Mouse (Mus musculus): ENCODE data around the gene Tfap2c.

The Tfap2c gene

GRCm38 (mm10) chr2:172547116-172547515 lies 2.3 kb upstream of the Tfap2c start:
- CTCF ChIA-PET: interaction anchor here (0.5 to 2.9 kb wide), 22 partner anchors 16 to 735 kb away, joined by 3 to 16 read pairs (median 4); no protein-coding TSS in a partner anchor
- POLR2A ChIA-PET: interaction anchor here (0.6 to 10.3 kb wide), 24 partner anchors 9 to 177 kb away, joined by 3 to 78 read pairs (median 4); partner anchors contain the start of genes Aurka (in 1 of the 4) and Cstf1 (in 1 of the 4)

DNA sequence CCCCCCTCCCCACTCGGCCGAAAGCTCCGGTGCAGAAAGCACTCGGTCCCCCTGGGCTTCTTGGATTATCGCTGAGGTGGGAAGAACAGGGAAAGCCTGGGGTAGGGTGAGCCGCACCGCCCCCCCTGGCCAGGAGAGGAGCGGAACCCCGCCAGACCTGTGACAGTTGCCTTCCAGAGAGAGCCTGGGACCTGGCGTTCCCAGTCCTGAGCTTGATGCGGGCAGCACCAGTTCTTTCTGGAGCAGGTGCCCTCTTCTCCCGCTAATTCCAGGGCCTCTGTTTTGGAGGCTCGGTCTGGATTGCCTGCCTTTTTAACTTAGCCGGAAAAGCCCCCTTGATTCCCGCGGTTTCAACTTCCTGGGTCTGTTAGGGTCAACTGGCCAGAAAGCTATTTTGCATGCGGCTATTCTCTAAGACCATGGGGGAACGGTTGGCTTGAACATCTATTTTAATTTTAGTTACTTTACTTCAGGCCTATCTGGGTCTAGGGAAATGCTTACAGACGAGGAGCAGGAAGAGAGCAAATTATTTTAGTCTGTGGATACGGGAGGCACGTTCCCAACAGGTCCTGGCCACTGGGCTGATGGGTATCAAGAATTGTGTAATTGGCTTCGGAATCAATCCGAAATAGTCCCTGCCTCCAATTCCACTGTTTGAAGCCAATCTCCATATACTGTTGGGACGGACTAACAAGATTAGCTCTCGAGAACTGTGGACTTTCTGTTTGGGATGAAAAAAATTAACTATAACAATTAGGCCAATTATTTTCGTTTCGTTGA lies 1.4 kb upstream of the Tfap2c start:
- ChIA-PET CTCF (interaction anchor here (0.5 to 2.9 kb wide), 25 partner anchors 17 to 225 kb away, joined by 3 to 16 read pairs (median 4); no protein-coding TSS in a partner anchor), POLR2A (interaction anchor here (0.6 to 10.3 kb wide), 35 partner anchors 8 to 276 kb away, joined by 3 to 78 read pairs (median 4); partner anchors contain the start of genes Aurka (in 1 of the 4) and Cstf1 (in 1 of the 4))

DNA sequence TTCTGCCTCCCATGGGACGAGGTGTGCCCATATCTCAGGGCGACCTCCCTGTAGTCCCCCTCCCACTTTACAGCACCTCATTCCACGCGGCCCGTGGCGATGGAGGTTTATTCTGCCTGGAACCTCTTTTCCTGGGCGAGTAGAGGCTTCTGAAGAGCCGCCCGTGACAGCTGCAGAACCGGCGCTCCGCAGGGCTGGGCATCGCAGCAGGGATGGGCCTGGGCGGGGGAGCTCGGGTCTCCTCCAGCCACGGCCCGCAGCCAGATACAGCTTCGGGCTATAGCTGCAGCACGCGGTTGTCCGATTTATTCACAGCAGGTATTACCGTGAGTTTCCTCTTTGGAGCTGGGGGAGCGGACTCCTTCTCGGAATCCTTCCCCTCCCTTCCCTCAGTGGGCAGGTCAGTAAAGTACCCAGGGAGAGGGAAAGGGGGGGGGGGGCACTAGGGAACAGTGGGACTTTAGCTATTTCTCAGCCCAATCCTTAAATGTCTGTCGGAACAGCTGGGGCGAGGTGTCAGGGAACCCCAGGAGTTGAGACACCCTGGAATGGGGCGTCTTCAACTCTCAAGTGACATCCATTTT lies 629 bp upstream of the Tfap2c start:
- POLR2A ChIA-PET: interaction anchor here (0.6 to 10.3 kb wide), 31 partner anchors 16 to 216 kb away, joined by 3 to 78 read pairs (median 4); no protein-coding TSS in a partner anchor
- CTCF ChIA-PET: interaction anchor here (0.5 to 2.9 kb wide), 18 partner anchors 19 to 224 kb away, joined by 3 to 27 read pairs (median 4); no protein-coding TSS in a partner anchor

DNA sequence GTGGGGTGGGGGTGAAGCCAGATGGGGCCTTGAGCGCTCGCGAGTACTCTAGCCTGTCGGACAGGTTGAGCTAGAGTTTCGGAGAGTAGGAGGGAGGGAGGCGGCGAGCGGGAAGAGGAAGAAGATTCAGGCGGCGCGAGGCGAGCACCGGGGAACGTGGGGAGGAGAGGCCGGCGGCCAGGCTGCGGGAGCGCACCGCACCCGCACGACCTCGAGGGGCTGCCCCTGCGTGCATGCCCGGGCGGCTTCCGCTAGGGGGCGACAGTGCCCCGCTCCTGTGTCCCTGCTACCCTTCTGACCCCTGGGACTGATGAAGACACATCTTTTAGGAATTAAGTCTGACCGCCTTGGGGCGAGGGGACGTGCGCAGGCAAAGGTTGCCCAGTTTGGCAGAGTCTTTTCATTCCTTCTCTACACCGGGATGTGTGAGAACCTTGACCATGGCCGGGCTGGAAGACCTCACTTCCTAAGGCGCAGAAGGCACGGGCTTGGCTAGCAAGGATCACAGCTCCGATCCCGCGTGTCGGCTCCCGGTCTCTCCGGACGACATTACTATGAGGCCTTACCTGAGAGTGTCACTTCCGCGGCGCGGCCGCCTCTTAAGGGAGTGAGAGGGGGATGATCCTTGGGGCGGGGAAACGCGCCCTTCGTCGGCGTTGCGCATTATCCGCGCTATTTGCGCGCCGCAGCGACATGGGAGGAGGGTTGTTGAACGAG lies 1.1 kb downstream of the Tfap2c start:
- CTCF ChIA-PET: interaction anchor here (0.6 to 2.8 kb wide), 16 partner anchors 12 to 272 kb away, joined by 3 to 27 read pairs (median 4); no protein-coding TSS in a partner anchor
- POLR2A ChIA-PET: interaction anchor here in 3 of 4 experiments (0.6 to 10.3 kb wide), 35 partner anchors 10 to 321 kb away, joined by 3 to 78 read pairs (median 3); no protein-coding TSS in a partner anchor

DNA sequence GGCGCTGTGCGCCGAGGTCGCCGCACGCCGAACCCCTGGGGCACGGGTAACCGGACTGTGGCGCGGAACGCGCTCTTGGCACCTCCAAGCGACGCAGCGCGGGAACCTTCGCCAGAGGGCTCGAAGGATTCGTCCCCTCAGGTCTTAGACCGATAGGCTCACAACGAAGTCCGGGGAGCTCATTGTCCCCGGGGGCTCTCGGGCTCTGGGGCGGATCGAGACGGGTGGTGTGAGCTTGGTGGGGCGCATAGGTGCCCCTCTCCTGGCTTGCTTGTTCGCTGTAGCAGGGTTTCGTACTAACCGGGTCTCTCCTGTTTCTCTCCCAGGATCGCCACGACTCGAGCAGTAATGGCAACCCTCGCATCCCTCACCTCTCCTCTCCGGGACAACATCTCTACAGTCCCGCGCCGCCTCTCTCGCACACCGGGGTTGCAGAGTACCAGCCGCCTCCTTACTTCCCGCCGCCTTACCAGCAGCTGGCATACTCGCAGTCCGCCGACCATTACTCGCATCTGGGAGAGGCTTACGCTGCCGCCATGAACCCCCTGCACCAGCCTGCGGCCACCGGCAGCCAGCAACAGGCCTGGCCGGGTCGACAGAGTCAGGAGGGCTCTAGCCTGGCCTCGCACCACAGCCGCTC lies 1.8 kb downstream of the Tfap2c start:
- ChIA-PET POLR2A (interaction anchor here in 3 of 4 experiments (0.6 to 10.3 kb wide), 28 partner anchors 9 to 320 kb away, joined by 3 to 78 read pairs (median 4); no protein-coding TSS in a partner anchor), CTCF (interaction anchor here in 3 of 4 experiments (0.6 to 2.8 kb wide), 10 partner anchors 11 to 229 kb away, joined by 3 to 27 read pairs (median 4); no protein-coding TSS in a partner anchor)

DNA sequence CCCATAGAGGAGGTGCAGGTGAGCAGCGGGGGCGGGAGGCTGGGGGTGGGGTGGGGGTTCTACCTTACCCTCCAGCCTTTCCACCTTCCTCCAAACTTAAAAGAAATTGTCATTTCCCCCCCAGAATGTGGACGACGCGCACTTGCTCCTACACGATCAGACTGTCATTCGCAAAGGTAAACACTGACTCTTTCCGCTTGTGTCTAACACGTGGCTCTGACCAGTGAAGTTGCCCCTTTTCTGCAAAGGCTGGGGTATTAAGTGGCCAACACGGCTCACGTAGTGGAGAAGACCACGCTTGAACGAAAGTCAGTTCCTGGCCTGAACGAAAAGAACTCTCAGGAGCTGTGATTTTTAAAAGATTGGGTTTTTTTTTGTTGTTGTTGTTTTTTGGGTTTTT lies 2.5 kb downstream of the Tfap2c start:
- ChIA-PET CTCF (no interaction called here), POLR2A (interaction anchor here in 3 of 4 experiments (0.6 to 10.3 kb wide), 10 partner anchors 8 to 1507 kb away, joined by 3 to 78 read pairs (median 4); no protein-coding TSS in a partner anchor)

DNA sequence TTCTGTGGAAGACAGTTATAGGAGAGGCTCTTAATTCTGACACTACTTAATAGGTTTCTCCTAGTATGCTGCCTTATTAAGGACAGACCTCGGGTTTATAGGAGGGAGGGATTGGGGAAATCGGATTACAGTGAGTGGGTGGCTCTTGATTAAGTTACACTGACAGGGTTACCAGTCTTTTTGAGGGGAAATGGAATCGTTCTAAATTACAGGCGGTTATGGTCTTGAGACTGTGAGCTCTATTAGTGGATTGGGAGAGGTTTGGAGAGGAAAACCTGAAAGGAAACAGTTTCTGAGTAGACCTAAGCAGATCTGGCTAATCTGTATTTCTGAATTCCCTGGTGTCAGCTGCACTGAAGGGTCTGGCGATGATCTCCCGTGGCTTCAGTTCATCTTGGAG lies 3.3 kb downstream of the Tfap2c start:
- ChIA-PET POLR2A (interaction anchor here in 2 of 4 experiments (0.6 to 10.3 kb wide), 5 partner anchors 11 to 63 kb away, joined by 3 to 78 read pairs (median 9); no protein-coding TSS in a partner anchor), CTCF (no interaction called here)

GRCm38 (mm10) chr2:172554211-172554610 lies 4.8 kb downstream of the Tfap2c start:
- ChIA-PET CTCF (interaction anchor here (0.6 to 1.4 kb wide), 8 partner anchors 9 to 204 kb away, joined by 3 to 10 read pairs (median 4); no protein-coding TSS in a partner anchor), POLR2A (interaction anchor here in 3 of 4 experiments (0.8 to 10.3 kb wide), 20 partner anchors 9 to 205 kb away, joined by 3 to 78 read pairs (median 4); no protein-coding TSS in a partner anchor)

GRCm38 (mm10) chr2:172558674-172559468 lies 9.5 kb downstream of the Tfap2c start:
- ChIA-PET CTCF (no interaction called here), POLR2A (interaction anchor here in 3 of 4 experiments (0.7 to 8.0 kb wide), 14 partner anchors 9 to 55 kb away, joined by 3 to 56 read pairs (median 5); no protein-coding TSS in a partner anchor)

DNA sequence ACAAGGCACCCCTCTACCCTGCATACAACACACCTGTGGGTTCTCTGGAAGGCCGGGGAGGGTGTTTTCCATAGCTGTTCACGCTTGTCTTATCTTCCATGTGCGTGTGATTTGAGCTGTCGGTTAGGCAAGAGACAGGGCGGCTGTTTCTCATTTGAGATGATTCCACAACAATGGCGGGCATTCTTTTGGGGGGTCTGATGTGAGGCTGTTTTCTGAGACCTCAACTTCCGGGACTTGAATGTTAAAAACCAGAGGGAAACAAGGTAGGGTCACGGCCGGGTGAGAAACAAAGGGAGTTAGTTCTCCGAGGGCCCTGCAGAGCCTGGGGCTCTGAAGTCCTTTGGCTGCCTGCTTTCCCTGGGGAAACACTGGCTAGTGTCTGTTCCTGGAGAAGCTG lies 11.6 kb downstream of the Tfap2c start:
- ChIA-PET CTCF (no interaction called here), POLR2A (interaction anchor here in 3 of 4 experiments (0.9 to 8.0 kb wide), 11 partner anchors 8 to 61 kb away, joined by 3 to 56 read pairs (median 7); no protein-coding TSS in a partner anchor)

GRCm38 (mm10) chr2:172567835-172568234 lies 18.4 kb downstream of the Tfap2c start:
- CTCF ChIA-PET: interaction anchor here (0.5 to 2.6 kb wide), 9 partner anchors 8 to 166 kb away, joined by 3 to 14 read pairs (median 4); no protein-coding TSS in a partner anchor
- POLR2A ChIA-PET: interaction anchor here (0.6 to 5.3 kb wide), 46 partner anchors 8 to 453 kb away, joined by 3 to 141 read pairs (median 5); partner anchors contain the start of genes Rtf2 (in 1 of the 4) and Tfap2c (in 1 of the 4)

DNA sequence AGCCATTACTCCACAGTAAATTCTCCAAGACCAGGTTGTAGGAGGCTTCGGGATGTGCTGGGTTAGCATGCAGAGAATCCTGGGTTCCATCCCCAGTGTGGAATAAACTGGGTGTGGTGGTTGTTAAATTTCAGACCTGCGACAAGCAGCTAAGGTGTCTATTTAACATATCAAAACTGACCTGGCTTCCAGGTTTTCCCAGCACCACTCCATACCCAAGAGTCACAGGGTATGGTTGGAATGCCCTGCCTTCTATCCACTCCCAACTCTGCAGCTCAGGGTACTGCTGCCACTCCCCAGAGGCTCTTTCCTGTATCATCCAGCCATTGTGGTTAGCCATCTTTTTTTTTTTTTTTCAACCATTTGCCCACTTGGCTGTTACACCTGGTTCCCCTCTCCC lies 19.1 kb downstream of the Tfap2c start:
- ChIA-PET POLR2A (interaction anchor here (0.6 to 5.3 kb wide), 57 partner anchors 9 to 1932 kb away, joined by 3 to 141 read pairs (median 4); partner anchors contain the start of genes Tfap2c (in 2 of the 4) and Rtf2 (in 1 of the 4)), CTCF (interaction anchor here (0.5 to 2.6 kb wide), 9 partner anchors 8 to 1300 kb away, joined by 3 to 14 read pairs (median 5); no protein-coding TSS in a partner anchor)

DNA sequence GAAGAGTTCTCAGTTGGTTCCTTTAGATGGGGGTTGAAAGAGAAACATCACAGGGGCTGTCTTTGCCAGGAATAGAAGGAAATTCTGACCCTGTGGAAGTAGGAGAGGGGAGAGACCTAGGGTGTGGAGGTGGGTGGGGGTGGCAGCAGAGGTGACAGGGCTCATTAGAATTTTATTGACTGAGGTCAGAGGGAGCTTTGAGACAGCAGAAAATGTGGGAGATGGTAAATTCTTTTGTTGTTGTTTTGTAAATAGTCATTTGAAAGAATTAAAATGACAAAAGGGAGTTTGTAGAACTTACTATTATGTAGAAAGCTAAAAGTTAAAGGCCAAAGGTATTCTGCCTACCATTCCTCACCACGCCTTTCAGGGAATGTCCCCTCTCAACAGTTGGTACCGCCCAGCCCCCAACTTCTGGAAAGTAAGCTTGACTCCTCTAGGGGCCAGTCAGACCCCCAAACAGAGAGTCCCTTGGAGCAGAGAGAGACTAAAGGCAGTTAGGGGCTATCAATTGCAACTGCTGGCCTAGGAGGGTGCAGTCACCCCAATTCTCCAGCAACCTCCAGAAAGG lies 27.9 kb downstream of the Tfap2c start:
- ChIA-PET CTCF (interaction anchor here (0.5 to 2.4 kb wide), 15 partner anchors 9 to 99 kb away, joined by 3 to 14 read pairs (median 4); no protein-coding TSS in a partner anchor), POLR2A (interaction anchor here (0.6 to 10.9 kb wide), 85 partner anchors 9 to 1403 kb away, joined by 3 to 179 read pairs (median 5); partner anchors contain the start of gene Tfap2c (in 3 of the 4))

DNA sequence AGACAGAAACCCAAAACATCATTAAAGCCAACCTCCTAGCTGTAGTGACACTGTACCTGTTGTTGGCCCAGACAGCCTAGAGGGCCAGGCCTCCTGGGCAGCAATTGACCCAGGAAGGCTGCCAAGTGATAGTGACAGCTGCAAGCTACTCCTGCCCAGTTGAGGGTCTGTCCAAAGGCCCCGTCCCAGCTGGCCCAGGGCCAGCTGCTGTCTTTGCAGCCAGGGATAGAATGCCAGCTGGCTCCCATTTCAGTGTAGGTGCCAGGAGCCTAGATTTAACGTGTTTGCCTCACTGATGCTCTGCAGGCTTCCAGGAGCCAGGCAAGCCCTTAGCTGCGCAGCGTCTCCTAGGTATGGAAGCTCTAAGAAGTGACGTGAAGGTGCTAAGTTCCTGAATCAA lies 29.8 kb downstream of the Tfap2c start:
- ChIA-PET POLR2A (interaction anchor here (0.5 to 10.9 kb wide), 21 partner anchors 10 to 77 kb away, joined by 3 to 179 read pairs (median 10); partner anchors contain the start of gene Tfap2c (in 2 of the 4)), CTCF (interaction anchor here in 3 of 4 experiments (0.6 to 1.2 kb wide), 3 partner anchors 11 to 220 kb away, joined by 3 read pairs; no protein-coding TSS in a partner anchor)

- CTCF ChIA-PET: interaction anchor here in 2 of 4 experiments (0.6 to 0.8 kb wide), 2 partner anchors 13 to 114 kb away, joined by 3 to 5 read pairs; no protein-coding TSS in a partner anchor
Measured at GRCm38 (mm10) chr2:172580536-172581265, 31.3 kb downstream of the Tfap2c start.

More at GRCm38 (mm10) chr2:172580536-172581265, 31.3 kb downstream of the Tfap2c start:
- POLR2A ChIA-PET: interaction anchor here in 3 of 4 experiments (0.5 to 10.9 kb wide), 29 partner anchors 9 to 441 kb away, joined by 3 to 179 read pairs (median 4); partner anchors contain the start of gene Tfap2c (in 1 of the 3)
